Mouse (Mus musculus) intestine, postnatal 0 days (tissue): Measurements from ENCODE around the gene Rasgef1a. TPM values are rescaled to one million over a fixed set of nuclear protein-coding genes. Genes with fewer than 3 reads are reported as not detected.

Experiments used
- ATAC-seq: fragments of 200-750 bp; cut with Nextera tagmentation; 2 replicates; pipeline ENCODE4 v1.8.0; 2017; ENCODE audit warnings: mild to moderate bottlenecking, moderate TSS enrichment, moderate library complexity
- H3K27ac ChIP-seq: fragments of 300-500 bp; sonication (generic); 2 replicates; pipeline ENCODE4 v1.5.1; 2014; ENCODE audit warnings: mild to moderate bottlenecking, low read depth, low read length, moderate library complexity
- H3K27me3 ChIP-seq: fragments of 300-500 bp; sonication (generic); replicated peaks from 2 replicates; pipeline ENCODE4 v1.6.1; 2014; ENCODE audit warnings: low read length, mixed read lengths; ENCODE audit not compliant: control insufficient read depth, insufficient read depth
- H3K36me3 ChIP-seq: fragments of 300-500 bp; sonication (generic); 2 replicates; pipeline ENCODE4 v1.6.1; 2014; ENCODE audit warnings: mild to moderate bottlenecking, moderate library complexity; ENCODE audit not compliant: control insufficient read depth, insufficient read depth
- H3K4me1 ChIP-seq: fragments of 300-500 bp; sonication (generic); replicated peaks from 2 replicates; pipeline ENCODE4 v1.6.1; 2014; ENCODE audit warnings: antibody characterized with exemption, low read length, mixed read lengths; ENCODE audit not compliant: control insufficient read depth, insufficient read depth
- H3K4me2 ChIP-seq: fragments of 300-500 bp; sonication (generic); replicated peaks from 2 replicates; pipeline ENCODE4 v1.6.1; 2014; ENCODE audit warnings: low read depth, mild to moderate bottlenecking, moderate library complexity
- H3K4me3 ChIP-seq: fragments of 300-500 bp; sonication (generic); 2 replicates; pipeline ENCODE4 v1.5.1; 2014; ENCODE audit warnings: low read depth, low read length
- H3K9ac ChIP-seq: fragments of 300-500 bp; sonication (generic); 2 replicates; pipeline ENCODE4 v1.6.1; 2014; ENCODE audit warnings: mild to moderate bottlenecking, low read depth, low read length
- H3K9me3 ChIP-seq: fragments of 300-500 bp; sonication (generic); 2 replicates; pipeline ENCODE4 v1.6.1; 2016; ENCODE audit warnings: mixed run types; ENCODE audit not compliant: control insufficient read depth
- CTCF ChIP-seq: sonication (generic); IDR thresholded peaks from 2 replicates; pipeline ENCODE4 v1.5.1; 2016; ENCODE audit warnings: low read depth, mild to moderate bottlenecking, control low read depth, antibody characterized with exemption, moderate library complexity
- WGBS: fragments of 180-500 bp; shearing (Covaris S2); extraction: QIAGEN DNeasy Blood & Tissue Kit; methylation state at CpG from one replicate; pipeline ENCODE4 v1.1.7; 2014; 5-methylcytosine and 5-hydroxymethylcytosine counted together
- polyA plus RNA-seq: library from polyadenylated mRNA; unstranded; fragments of >200 nt; fragmentation: Nextera tagmentation; extraction: Ambion mirVana; gene quantifications from 2 replicates; pipeline ENCODE4 v1.2.1, GENCODE M21; 2015

The Rasgef1a gene
- polyA plus RNA-seq, 1 experiment from 2014 or later, result 0.25 TPM

DNA sequence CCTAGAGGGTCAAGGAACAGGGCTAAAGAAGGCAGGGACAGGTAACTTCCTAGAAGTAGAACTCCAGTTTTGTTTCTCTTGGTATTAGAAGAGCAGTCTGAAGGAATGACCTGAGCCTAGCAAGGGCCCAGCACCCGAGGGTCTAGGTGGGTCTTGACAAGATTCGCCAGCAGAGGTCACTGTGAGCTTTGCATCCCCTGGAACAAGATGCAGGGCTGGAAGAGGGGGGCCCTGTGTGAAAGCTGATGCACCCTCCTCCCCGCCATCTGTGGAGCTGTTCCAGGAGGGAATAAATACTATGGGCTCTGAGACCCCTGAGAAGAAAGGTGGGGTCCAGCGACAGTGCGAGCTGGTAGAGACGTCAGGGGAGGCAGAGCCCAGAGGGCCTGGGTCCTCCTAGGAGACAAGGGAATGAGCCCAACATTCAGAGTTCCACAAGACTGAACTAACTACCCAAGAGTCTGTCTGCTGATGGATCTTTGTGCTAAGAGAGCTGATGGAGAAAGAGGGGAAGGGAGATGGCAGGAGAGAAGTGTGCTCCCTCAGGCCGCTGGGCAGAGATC lies 53.8 kb downstream of the Rasgef1a start:
- Histone ChIP-seq H3K27ac (no peak overlapping the region), H3K9me3 (no peaks in the 10 kb centered on the region), H3K36me3 (no peaks in the 10 kb centered on the region), H3K9ac (no peak overlapping the region), H3K4me2 (peak overlapping the region; percentile 92; the same call in 1 of the 2 replicates), H3K27me3 (peaks cover 13% of the 10 kb centered on the region; the same call in 1 of the 2 replicates), H3K4me3 (no peak overlapping the region), H3K4me1 (no peaks in the 10 kb centered on the region)
- TF ChIP-seq CTCF, result peak; percentile 76
- WGBS, result 26% methylated on average over 7 of the region's 7 CpGs
- no peak for ATAC-seq

DNA sequence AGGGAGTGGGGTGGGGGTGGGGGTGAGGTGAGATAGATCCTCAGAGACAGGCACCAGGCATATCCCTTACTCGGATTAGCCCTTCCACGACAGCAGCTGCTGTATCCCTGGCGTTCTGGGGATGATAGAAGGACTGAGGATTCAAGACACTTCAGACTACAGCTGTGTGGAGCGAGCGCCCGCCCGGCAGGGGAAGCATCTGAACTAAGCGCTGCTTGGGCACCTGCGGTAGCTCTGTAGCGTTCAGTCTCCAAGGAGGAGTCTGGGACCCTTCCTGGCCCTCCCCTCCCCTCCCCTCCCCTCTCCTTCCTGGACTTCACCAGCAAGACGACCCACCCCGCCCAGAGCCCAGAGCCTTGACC lies 54.6 kb downstream of the Rasgef1a start:
- ATAC-seq, result no peak
- Histone ChIP-seq H3K9ac (no peak overlapping the region), H3K9me3 (no peaks in the 10 kb centered on the region), H3K27ac (no peak overlapping the region), H3K27me3 (peaks cover 13% of the 10 kb centered on the region; the same call in 1 of the 2 replicates), H3K4me1 (no peaks in the 10 kb centered on the region), H3K4me2 (peak overlapping the region; percentile 92), H3K4me3 (peak overlapping the region; percentile 46), H3K36me3 (no peaks in the 10 kb centered on the region)
- WGBS, result 1% methylated on average over 12 of the region's 12 CpGs
- TF ChIP-seq CTCF, result no peak

DNA sequence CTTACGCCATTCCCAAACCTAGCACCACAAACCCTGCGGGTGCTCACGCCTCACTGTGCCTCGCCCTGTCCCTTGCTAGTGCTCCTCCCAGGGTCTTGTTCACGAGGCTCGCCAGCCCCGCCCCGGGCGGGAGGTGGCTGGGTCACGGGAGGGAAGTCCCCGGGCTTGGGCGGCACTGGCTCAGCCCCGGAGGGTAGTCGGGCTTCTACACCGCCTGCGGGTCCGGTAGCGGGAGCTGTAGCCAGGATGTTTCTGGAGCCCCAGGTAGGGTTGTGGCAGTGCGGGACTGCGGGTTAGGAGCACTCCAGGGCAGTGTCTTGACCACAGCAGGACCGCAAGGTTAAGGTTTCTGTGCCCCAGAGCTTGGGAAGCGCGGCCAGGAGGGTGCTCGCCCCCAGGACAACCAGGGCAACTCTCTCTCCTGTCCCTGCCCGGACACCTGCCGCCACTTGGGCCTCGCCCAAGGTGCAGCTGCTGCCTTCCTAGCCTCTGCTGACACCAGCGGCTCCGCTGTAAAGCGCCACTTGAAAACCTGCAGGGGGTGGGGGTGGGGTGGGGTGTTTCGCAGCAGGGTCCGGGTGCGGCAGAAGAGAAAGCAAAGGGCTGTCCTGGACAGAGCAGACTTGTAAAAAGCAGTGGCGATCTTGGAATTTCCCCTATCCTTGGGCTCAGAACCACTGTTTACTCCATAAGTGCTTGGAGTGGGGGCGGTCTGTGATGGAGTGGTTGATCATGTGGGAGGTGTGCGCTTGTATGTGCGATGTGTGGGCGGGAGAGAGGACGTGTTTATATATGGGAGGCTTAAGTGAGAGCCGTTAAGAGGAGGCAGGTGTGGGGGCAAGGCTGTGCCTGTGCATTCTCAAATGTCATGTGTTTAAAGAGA lies 55.2 kb downstream of the Rasgef1a start:
- H3K36me3 ChIP-seq, result no peaks in the 10 kb centered on the region
- H3K4me1 ChIP-seq, result no peaks in the 10 kb centered on the region
- peak; percentile 58 for ATAC-seq
- 0 out of 2 replicates have a peak overlapping the region, but pooled peaks have one; percentile 2 for H3K9ac ChIP-seq
- H3K4me3 ChIP-seq, result peak overlapping the region; percentile 46
- H3K27me3 ChIP-seq, result peaks cover 13% of the 10 kb centered on the region; the same call in 1 of the 2 replicates
- no peaks in the 10 kb centered on the region for H3K9me3 ChIP-seq
- TF ChIP-seq CTCF, result no peak
- WGBS, result under 1% methylated on average over 40 of the region's 40 CpGs
- no peak overlapping the region for H3K27ac ChIP-seq
- H3K4me2 ChIP-seq, result peak overlapping the region; percentile 92

DNA sequence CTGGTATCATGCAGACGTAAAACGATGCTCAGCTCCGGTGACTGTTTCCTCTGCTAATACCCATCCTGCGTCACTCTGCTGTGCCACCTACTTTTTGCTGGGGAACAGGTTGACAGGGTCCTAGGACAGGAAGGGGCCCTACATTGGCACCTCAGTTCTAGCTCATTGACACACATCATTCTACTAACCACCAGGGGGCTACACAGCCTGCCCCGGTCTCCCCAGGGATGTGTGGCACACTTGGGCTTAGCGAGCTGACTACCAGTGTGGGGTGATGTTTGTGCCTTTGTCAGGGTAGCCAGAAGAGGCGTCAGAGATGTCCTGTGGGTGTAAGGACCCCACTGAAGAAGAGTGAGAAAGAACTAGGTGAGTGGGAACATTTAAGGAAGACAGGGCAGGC lies 56.5 kb downstream of the Rasgef1a start:
- Histone ChIP-seq H3K27ac (no peak overlapping the region), H3K4me2 (no peak overlapping the region), H3K4me1 (no peaks in the 10 kb centered on the region), H3K9me3 (no peaks in the 10 kb centered on the region), H3K4me3 (no peak overlapping the region), H3K36me3 (no peaks in the 10 kb centered on the region), H3K9ac (no peak overlapping the region), H3K27me3 (peaks cover 13% of the 10 kb centered on the region; the same call in 1 of the 2 replicates)
- TF ChIP-seq CTCF, result peak; percentile 59
- 75% methylated on average over 7 of the region's 7 CpGs for WGBS
- no peak for ATAC-seq

DNA sequence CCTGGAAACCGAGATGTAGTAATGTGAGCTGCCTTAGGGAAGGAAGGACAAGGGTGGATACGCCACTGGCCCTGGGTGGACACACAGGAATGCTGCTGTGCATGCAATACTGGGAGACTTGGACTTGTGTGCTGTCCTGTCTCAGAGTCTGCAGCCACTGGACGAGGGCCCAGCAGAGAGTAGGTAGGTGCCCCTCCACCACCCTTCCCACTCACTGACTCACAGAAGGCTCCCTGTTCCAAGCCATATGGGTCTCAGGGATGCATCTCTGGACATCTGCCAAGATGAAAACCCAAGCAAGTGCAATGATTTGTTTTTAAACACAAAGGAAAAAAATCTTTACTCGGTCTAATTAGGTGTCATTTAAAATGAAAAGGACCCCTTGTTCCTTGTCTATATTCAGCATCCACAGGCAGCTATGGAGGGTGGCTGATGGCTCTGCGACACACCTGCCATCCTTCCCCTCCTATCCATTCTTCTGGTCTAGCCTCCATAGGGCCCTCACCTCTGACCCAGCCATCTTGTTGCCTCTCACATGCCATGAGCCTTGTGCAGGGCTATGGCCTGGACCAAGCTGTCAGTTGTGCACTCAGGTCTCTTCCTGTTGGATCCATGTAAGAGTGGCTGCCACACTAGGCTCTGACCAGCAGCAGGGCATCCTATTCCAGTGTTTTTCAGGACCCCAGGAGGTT lies 59.2 kb downstream of the Rasgef1a start:
- Histone ChIP-seq H3K9ac (no peak overlapping the region), H3K27ac (no peak overlapping the region), H3K4me3 (no peak overlapping the region), H3K36me3 (no peaks in the 10 kb centered on the region), H3K27me3 (no peaks in the 10 kb centered on the region), H3K4me2 (no peak overlapping the region), H3K4me1 (no peaks in the 10 kb centered on the region), H3K9me3 (no peaks in the 10 kb centered on the region)
- WGBS, result 61% methylated on average over 5 of the region's 5 CpGs
- no peak for ATAC-seq
- no peak for TF ChIP-seq CTCF

DNA sequence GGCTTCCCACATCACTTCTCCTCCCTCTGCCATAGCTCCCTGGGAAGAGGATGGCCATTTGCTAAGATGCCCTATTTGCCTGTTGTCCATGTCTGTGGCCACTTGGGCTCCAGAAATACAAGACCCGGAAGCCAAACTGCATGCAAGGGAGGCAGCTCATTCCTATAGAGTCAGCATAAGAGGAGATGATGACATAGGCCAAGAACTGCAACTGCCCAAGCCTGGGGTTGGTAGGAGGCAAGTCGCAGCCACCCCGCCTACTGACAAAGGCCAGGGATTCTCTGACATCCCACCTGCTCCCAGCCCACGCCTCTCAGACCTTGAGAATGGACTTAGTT lies 59.7 kb downstream of the Rasgef1a start:
- Histone ChIP-seq H3K4me1 (no peaks in the 10 kb centered on the region), H3K9ac (no peak overlapping the region), H3K27me3 (no peaks in the 10 kb centered on the region), H3K27ac (no peak overlapping the region), H3K4me2 (no peak overlapping the region), H3K4me3 (no peak overlapping the region), H3K36me3 (no peaks in the 10 kb centered on the region), H3K9me3 (no peaks in the 10 kb centered on the region)
- no peak for ATAC-seq
- WGBS, result 86% methylated on average over 4 of the region's 4 CpGs
- no peak for TF ChIP-seq CTCF
